Mouse (Mus musculus): ENCODE results near the gene Gm17622.

GRCm38 (mm10) chr13:96528776-96529175 lies 38.2 kb downstream of the Gm17622 start:
- no peak for TF ChIP-seq CTCF (conservative IDR thresholded peaks at IDR 0.05; ENCODE audit: low read length)
- TF ChIP-seq NANOG (IDR thresholded peaks at IDR 0.05; ENCODE audit: borderline replicate concordance, low read length) = no peak

All from E14TG2a.4 (cell line).